Comparison of ENCODE assay signal across 8 mouse cellular contexts in the genomic region with DNA sequence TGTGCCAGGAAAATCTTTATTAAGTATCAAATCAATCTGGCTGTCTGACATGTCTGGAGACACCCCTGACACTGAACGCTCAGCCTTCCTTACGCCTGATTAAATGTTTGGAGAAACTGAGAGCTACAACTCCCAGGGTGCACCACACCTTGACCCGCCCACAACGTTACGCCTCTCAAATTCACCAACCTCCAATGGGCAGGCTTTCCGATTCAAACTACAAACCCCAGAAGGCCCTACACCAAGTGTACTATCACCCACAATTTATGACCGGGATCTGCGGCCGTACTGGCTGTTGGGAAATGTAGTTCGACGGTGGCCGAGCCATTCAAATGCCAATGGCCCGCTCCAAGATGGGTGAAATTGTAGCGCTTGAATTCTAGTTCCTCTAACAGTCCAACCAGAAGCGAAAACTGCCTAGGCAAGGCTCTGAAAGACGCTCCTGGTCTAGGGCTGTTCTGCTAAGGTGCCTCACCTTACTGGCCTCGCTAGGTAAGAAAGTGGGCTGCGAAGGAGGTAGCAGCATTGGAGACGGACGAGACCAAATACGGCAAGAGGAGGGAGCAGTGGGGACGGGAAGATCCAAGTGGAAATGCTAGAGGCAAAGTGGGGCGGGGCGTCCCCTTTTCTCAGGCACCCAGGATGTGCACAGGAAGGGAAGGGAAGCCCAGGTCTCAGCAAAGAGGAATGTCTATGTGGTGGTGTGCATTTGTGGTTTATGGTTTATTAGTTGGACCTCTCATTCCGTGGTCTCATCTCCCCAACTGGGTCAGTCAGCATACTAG. TPM values are rescaled to one million over a fixed set of nuclear protein-coding genes. Genes with fewer than 3 reads are reported as not detected.
DNase-seq lines count a peak whose midpoint lies in the region; ATAC-seq and TF ChIP-seq lines count a peak whose summit lies in the region.

A gene (plus strand): TSS at position 305 of the 785 bp plus-strand sequence.

- TF ChIP-seq EP300 in ES-Bruce4 (IDR thresholded peaks at IDR 0.05; ENCODE audit: insufficient read depth, low read depth, low read length) = no peak
- TF ChIP-seq EP300 in liver, postnatal 0 days (IDR thresholded peaks at IDR 0.05; ENCODE audit: low read depth) = no peak

- H3K4me2 ChIP-seq in forebrain, embryonic 13.5 days = peak within 1 kb of the TSS; percentile 73
- peak within 1 kb of the TSS; percentile 80 for H3K4me2 ChIP-seq in liver, postnatal 0 days (ENCODE audit: low read depth, low read length)
- H3K4me2 ChIP-seq in neural tube, embryonic 14.5 days (ENCODE audit: low read depth, low read length) = peak within 1 kb of the TSS; percentile 55

- peak; percentile 91 for TF ChIP-seq POLR2A in ES-Bruce4 (IDR thresholded peaks at IDR 0.05; ENCODE audit: insufficient read depth, low read length)

- H3K27ac ChIP-seq in ES-Bruce4 (ENCODE audit: insufficient read depth, low read length) = peak within 1 kb of the TSS; percentile 19; the same call in 1 of the 2 replicates
- H3K27ac ChIP-seq in forebrain, embryonic 13.5 days = peak within 1 kb of the TSS; percentile 88
- H3K27ac ChIP-seq in liver, postnatal 0 days (ENCODE audit: low read depth) = peak within 1 kb of the TSS; percentile 76
- H3K27ac ChIP-seq in neural tube, embryonic 14.5 days (ENCODE audit: low read depth, low read length) = peak within 1 kb of the TSS; percentile 93

- intact Hi-C loops in heart, postnatal 10 days (cut with DNase I) = no loop called here

- peak; percentile 97 for DNase-seq in heart, postnatal 10 days
- peak; percentile 94 for DNase-seq in large intestine, adult 2 months (ENCODE audit: low read depth, low spot score)
- DNase-seq in liver, postnatal 0 days = peak; percentile 92
- peak; percentile 89 for DNase-seq in testis, postnatal 10 days (ENCODE audit: low spot score)

- H3K9ac ChIP-seq in ES-Bruce4 (ENCODE audit: low read depth, poor library complexity, severe bottlenecking) = peak within 1 kb of the TSS; percentile 77
- peak within 1 kb of the TSS; percentile 76 for H3K9ac ChIP-seq in forebrain, embryonic 13.5 days
- H3K9ac ChIP-seq in liver, postnatal 0 days (replicated peaks) = peak within 1 kb of the TSS; percentile 67
- peak within 1 kb of the TSS; percentile 70 for H3K9ac ChIP-seq in neural tube, embryonic 14.5 days (replicated peaks; ENCODE audit: low read depth, low read length)

- H3K36me3 ChIP-seq in ES-Bruce4 (ENCODE audit: control insufficient read depth, insufficient read depth, low read length, poor library complexity, severe bottlenecking) = peaks cover 17% of the 10 kb centered on the region
- H3K36me3 ChIP-seq in forebrain, embryonic 13.5 days (ENCODE audit: poor library complexity, severe bottlenecking) = peaks cover 26% of the 10 kb centered on the region
- peaks cover 19% of the 10 kb centered on the region for H3K36me3 ChIP-seq in liver, postnatal 0 days (replicated peaks; ENCODE audit: insufficient read depth, low read length)
- H3K36me3 ChIP-seq in neural tube, embryonic 14.5 days (ENCODE audit: control insufficient read depth, insufficient read depth, low read length) = 0 out of 2 replicates have a peak, but pooled peaks cover 5% of the 10 kb centered on the region

- no peaks in the 10 kb centered on the region for H3K4me1 ChIP-seq in ES-Bruce4 (ENCODE audit: control insufficient read depth, insufficient read depth, low read length)
- peaks cover 23% of the 10 kb centered on the region for H3K4me1 ChIP-seq in forebrain, embryonic 13.5 days
- H3K4me1 ChIP-seq in liver, postnatal 0 days (ENCODE audit: insufficient read depth) = peaks cover 6% of the 10 kb centered on the region; the same call in 1 of the 2 replicates
- peaks cover 19% of the 10 kb centered on the region for H3K4me1 ChIP-seq in neural tube, embryonic 14.5 days (ENCODE audit: control insufficient read depth, insufficient read depth, low read length)

- under 1% methylated on average over 25 of the region's 25 CpGs for WGBS in forebrain, embryonic 13.5 days
- WGBS in large intestine, adult 2 months = under 1% methylated on average over 25 of the region's 25 CpGs
- WGBS in liver, postnatal 0 days (ENCODE audit: insufficient replicate concordance) = under 1% methylated on average over 25 of the region's 25 CpGs
- under 1% methylated on average over 25 of the region's 25 CpGs for WGBS in neural tube, embryonic 14.5 days

- no peaks in the 10 kb centered on the region for H3K27me3 ChIP-seq in ES-Bruce4 (ENCODE audit: control insufficient read depth, insufficient read depth, low read length, poor library complexity, severe bottlenecking)
- no peaks in the 10 kb centered on the region for H3K27me3 ChIP-seq in forebrain, embryonic 13.5 days
- no peaks in the 10 kb centered on the region for H3K27me3 ChIP-seq in liver, postnatal 0 days (ENCODE audit: insufficient read depth, low read length)
- H3K27me3 ChIP-seq in neural tube, embryonic 14.5 days (ENCODE audit: control insufficient read depth, insufficient read depth, low read length) = no peaks in the 10 kb centered on the region

- ATAC-seq in cerebellum, adult (ENCODE audit: insufficient number of reproducible peaks, low FRiP score, low TSS enrichment) = peak; percentile 98
- ATAC-seq in forebrain, embryonic 13.5 days = peak; percentile 99
- ATAC-seq in liver, postnatal 0 days = peak; percentile 100
- peak; percentile 99 for ATAC-seq in neural tube, embryonic 14.5 days (ENCODE audit: low read depth)

- TF ChIP-seq CTCF in ES-Bruce4 (IDR thresholded peaks at IDR 0.05; ENCODE audit: low read depth, low read length) = no peak
- 0 out of 2 replicates have a peak, but pooled peaks have one; percentile 1 for TF ChIP-seq CTCF in liver, postnatal 0 days (IDR thresholded peaks at IDR 0.05; ENCODE audit: low read depth)

- H3K4me3 ChIP-seq in ES-Bruce4 (ENCODE audit: low read depth, low read length) = peak within 1 kb of the TSS; percentile 93
- H3K4me3 ChIP-seq in forebrain, embryonic 13.5 days = peak within 1 kb of the TSS; percentile 72
- peak within 1 kb of the TSS; percentile 73 for H3K4me3 ChIP-seq in liver, postnatal 0 days (ENCODE audit: low read depth, low read length)
- H3K4me3 ChIP-seq in neural tube, embryonic 14.5 days (ENCODE audit: low read depth, low read length) = peak within 1 kb of the TSS; percentile 64

- H3K9me3 ChIP-seq in ES-Bruce4 (replicated peaks; ENCODE audit: control insufficient read depth, insufficient read depth, low read length, poor library complexity, severe bottlenecking) = no peaks in the 10 kb centered on the region
- no peaks in the 10 kb centered on the region for H3K9me3 ChIP-seq in forebrain, embryonic 13.5 days (replicated peaks)
- H3K9me3 ChIP-seq in liver, postnatal 0 days (ENCODE audit: low read length) = no peaks in the 10 kb centered on the region
- H3K9me3 ChIP-seq in neural tube, embryonic 14.5 days (ENCODE audit: control insufficient read depth, low read length) = no peaks in the 10 kb centered on the region

RNA-seq across cellular contexts. Expression of the gene that starts here (rescaled TPM):
- 44.8 and 49.8 TPM in 2 replicates for polyA plus RNA-seq in ES-Bruce4 (2011; ENCODE audit: insufficient read depth, insufficient read length, low read depth, missing spikeins)
- polyA plus RNA-seq in forebrain, embryonic 13.5 days (2015; fragmentation: Nextera tagmentation; extraction: Ambion mirVana) = 24.2 and 25.0 TPM in 2 replicates
- total RNA-seq in heart, postnatal 10 days (2021) = 10 to 100 TPM; 29.5 to 37.5 TPM
- polyA plus RNA-seq in large intestine, adult 2 months (2012; rRNA removed) = 12.0 and 16.0 TPM in 2 replicates
- 3.0 and 3.5 TPM in 2 replicates for polyA plus RNA-seq in liver, postnatal 0 days (2015; fragmentation: Nextera tagmentation; extraction: Ambion mirVana)
- polyA plus RNA-seq in neural tube, embryonic 14.5 days (2014; fragmentation: Nextera tagmentation; extraction: Ambion mirVana) = 28.7 and 29.7 TPM in 2 replicates

Comparison
In these comparisons a context has a peak if more than half of its experiments do, and no peak if none do; other contexts are left out.
1. Peak in every context shown above with its lines: DNase-seq, ATAC-seq, H3K4me3 ChIP-seq and H3K27ac ChIP-seq.
2. H3K27ac ChIP-seq: peak in every context shown above with its lines; median percentile 93 in neural tube, embryonic 14.5 days; 88 in forebrain, embryonic 13.5 days; 76 in liver, postnatal 0 days; 19 in ES-Bruce4.